Mouse (Mus musculus) central nervous system, embryonic 14 days (tissue): ENCODE measurements around the gene Btbd6. TPM values are rescaled to one million over a fixed set of nuclear protein-coding genes. Genes with fewer than 3 reads are reported as not detected.

Experiments used
- polyA plus RNA-seq: library from polyadenylated mRNA; depleted of rRNA; stranded (reverse); fragments of >200 nt; gene quantifications from 2 replicates; pipeline ENCODE4 v1.2.3, GENCODE M21; 2012; rRNA removed

Btbd6 gene
- polyA plus RNA-seq = 42.4 and 44.8 TPM in 2 replicates

GRCm38 (mm10) chr12:112976371-112977073, at the start of gene Btbd6:
Gene Btbd6 (plus strand): TSS chr12:112976482.

GRCm38 (mm10) chr12:112929562-112930352, 46.5 kb upstream of the Btbd6 start, which contains the start of gene Jag2:
Gene Jag2 (minus strand): TSS chr12:112929776.

GRCm38 (mm10) chr12:112941776-112942713, 34.2 kb upstream of the Btbd6 start, which contains the start of gene Nudt14:
Gene Nudt14 (minus strand): TSS chr12:112942124.

GRCm38 (mm10) chr12:113000294-113001132, 24.2 kb downstream of the Btbd6 start, which contains the start of gene Brf1:
Gene Brf1 (minus strand): TSS chr12:113000704.

GRCm38 (mm10) chr12:113013604-113014558, 37.6 kb downstream of the Btbd6 start, which contains the start of gene Pacs2:
Gene Pacs2 (plus strand): TSS chr12:113014508.

Other genes starting within 250 kb of the Btbd6 start
- gene Pld4, start 215.8 kb upstream of the Btbd6 start, polyA plus RNA-seq = 7.8 and 8.3 TPM in 2 replicates
- gene Ahnak2, start 173.8 kb upstream of the Btbd6 start, polyA plus RNA-seq = 1.8 and 3.9 TPM in 2 replicates
- 10.7 and 11.2 TPM in 2 replicates for gene Clba1, start 167.5 kb upstream of the Btbd6 start, polyA plus RNA-seq
- 55.2 and 60.5 TPM in 2 replicates for gene Cdca4, start 147.1 kb upstream of the Btbd6 start, polyA plus RNA-seq
- gene Gpr132, start 108.3 kb upstream of the Btbd6 start, polyA plus RNA-seq = 0.16 and 0.20 TPM in 2 replicates
- 44.5 and 56.0 TPM in 2 replicates for gene Jag2, start 46.7 kb upstream of the Btbd6 start, polyA plus RNA-seq
- 37.1 and 42.3 TPM in 2 replicates for gene Nudt14, start 34.4 kb upstream of the Btbd6 start, polyA plus RNA-seq
- gene Brf1, start 24.2 kb downstream of the Btbd6 start, polyA plus RNA-seq = 80.8 and 84.7 TPM in 2 replicates
- 74.1 and 81.7 TPM in 2 replicates for gene Pacs2, start 38.0 kb downstream of the Btbd6 start, polyA plus RNA-seq
- gene Tex22, start 98.0 kb downstream of the Btbd6 start, polyA plus RNA-seq = 0.27 and 0.34 TPM in 2 replicates
- 111 and 114 TPM in 2 replicates for gene Mta1, start 121.8 kb downstream of the Btbd6 start, polyA plus RNA-seq
- gene Crip2, start 163.8 kb downstream of the Btbd6 start, polyA plus RNA-seq = 250 and 289 TPM in 2 replicates
- gene Crip1, start 169.8 kb downstream of the Btbd6 start, polyA plus RNA-seq = 60.6 and 128 TPM in 2 replicates
- gene Tedc1, start 179.9 kb downstream of the Btbd6 start, polyA plus RNA-seq = 20.0 and 21.7 TPM in 2 replicates
- 51.1 and 57.3 TPM in 2 replicates for gene Tmem121, start 209.4 kb downstream of the Btbd6 start, polyA plus RNA-seq